Mouse (Mus musculus) kidney, postnatal 0 days (tissue): ENCODE measurements around the gene Vmn1r218. TPM values are rescaled to one million over a fixed set of nuclear protein-coding genes. Genes with fewer than 3 reads are reported as not detected.
"Not testable (repeated sequence)": the region's sequence is repeated elsewhere in the genome, so short reads cannot be mapped to it uniquely, and the experiment has no call there.

Experiments used
- ATAC-seq: fragments of 200-750 bp; cut with Nextera tagmentation; replicated peaks from 2 replicates; pipeline ENCODE4 v1.8.0; 2017; ENCODE audit warnings: low read depth, moderate number of reproducible peaks, moderate TSS enrichment, moderate library complexity; ENCODE audit not compliant: low FRiP score
- DNase-seq: peaks from one replicate; pipeline ENCODE4 v3.0.0-alpha.2; 2016; ENCODE audit warnings: low spot score
- H3K27ac ChIP-seq: fragments of 300-500 bp; sonication (generic); 2 replicates; pipeline ENCODE4 v1.5.1; 2014; ENCODE audit warnings: mild to moderate bottlenecking
- H3K27me3 ChIP-seq: fragments of 300-500 bp; sonication (generic); 2 replicates; pipeline ENCODE4 v1.6.1; 2014; ENCODE audit warnings: low read length, mixed read lengths; ENCODE audit not compliant: insufficient read depth
- H3K36me3 ChIP-seq: fragments of 300-500 bp; sonication (generic); 2 replicates; pipeline ENCODE4 v1.6.1; 2014; ENCODE audit warnings: low read length, mixed read lengths; ENCODE audit not compliant: insufficient read depth
- H3K4me1 ChIP-seq: fragments of 300-500 bp; sonication (generic); replicated peaks from 2 replicates; pipeline ENCODE4 v1.6.1; 2014; ENCODE audit warnings: antibody characterized with exemption, low read length, mixed read lengths; ENCODE audit not compliant: insufficient read depth
- H3K4me2 ChIP-seq: fragments of 300-500 bp; sonication (generic); 2 replicates; pipeline ENCODE4 v1.6.1; 2014; ENCODE audit warnings: mild to moderate bottlenecking, low read length, moderate library complexity, mixed read lengths
- H3K4me3 ChIP-seq: fragments of 300-500 bp; sonication (generic); replicated peaks from 2 replicates; pipeline ENCODE4 v1.5.1; 2014; ENCODE audit warnings: low read depth, low read length
- H3K9ac ChIP-seq: fragments of 300-500 bp; sonication (generic); 2 replicates; pipeline ENCODE4 v1.6.1; 2014; ENCODE audit warnings: low read depth, low read length
- H3K9me3 ChIP-seq: fragments of 300-500 bp; sonication (generic); replicated peaks from 2 replicates; pipeline ENCODE4 v1.6.1; 2016; ENCODE audit warnings: low read length, inconsistent platforms, mixed read lengths
- CTCF ChIP-seq: IDR thresholded peaks from 2 replicates; pipeline ENCODE4 v1.5.1; 2016; ENCODE audit warnings: antibody characterized with exemption, low read depth, mild to moderate bottlenecking, moderate library complexity
- WGBS: fragments of 180-500 bp; shearing (Covaris S2); extraction: QIAGEN DNeasy Blood & Tissue Kit; methylation state at CpG from one replicate; pipeline ENCODE4 v1.1.7; 2014; 5-methylcytosine and 5-hydroxymethylcytosine counted together
- polyA plus RNA-seq: library from polyadenylated mRNA; unstranded; fragments of >200 nt; fragmentation: Nextera tagmentation; extraction: Ambion mirVana; gene quantifications from 2 replicates; pipeline ENCODE4 v1.2.1, GENCODE M21; 2015

Gene Vmn1r218
- polyA plus RNA-seq, 1 experiment from 2014 or later: not detected

- Histone ChIP-seq H3K27ac (no peak within 1 kb of the TSS), H3K36me3 (no peaks in the 10 kb centered on the region), H3K4me3 (no peak within 1 kb of the TSS), H3K9ac (no peak within 1 kb of the TSS), H3K27me3 (no peaks in the 10 kb centered on the region), H3K4me1 (no peaks in the 10 kb centered on the region), H3K4me2 (no peak within 1 kb of the TSS), H3K9me3 (no peaks in the 10 kb centered on the region)
- no peak for ATAC-seq
- DNase-seq: no peak
- no peak for TF ChIP-seq CTCF
- 72% methylated on average over 4 of the region's 4 CpGs for WGBS
Measured at GRCm38 (mm10) chr13:23159012-23159411, 26.1 kb downstream of the Vmn1r218 start, which contains the start of gene Vmn1r219. Gene Vmn1r219, plus strand, starts transcription at chr13:23159312.

- H3K27ac ChIP-seq, H3K4me1 ChIP-seq, H3K4me2 ChIP-seq, H3K27me3 ChIP-seq, DNase-seq, H3K9ac ChIP-seq, ATAC-seq, H3K36me3 ChIP-seq, H3K9me3 ChIP-seq, H3K4me3 ChIP-seq: not testable (repeated sequence)
- WGBS: 86% methylated on average over 4 of the region's 4 CpGs
Measured at GRCm38 (mm10) chr13:23166471-23166870, 33.5 kb downstream of the Vmn1r218 start.

GRCm38 (mm10) chr13:23187875-23188274, 54.9 kb downstream of the Vmn1r218 start, which contains the start of gene Vmn1r220:
Gene Vmn1r220, minus strand, starts transcription at chr13:23187975.
- Histone ChIP-seq H3K9me3 (no peaks in the 10 kb centered on the region), H3K36me3 (no peaks in the 10 kb centered on the region), H3K9ac (no peak within 1 kb of the TSS), H3K4me1 (no peaks in the 10 kb centered on the region), H3K4me3 (no peak within 1 kb of the TSS), H3K4me2 (no peak within 1 kb of the TSS), H3K27ac (no peak within 1 kb of the TSS), H3K27me3 (no peaks in the 10 kb centered on the region)
- no peak for DNase-seq
- no peak for TF ChIP-seq CTCF
- 87% methylated on average over 2 of the region's 2 CpGs for WGBS
- no peak for ATAC-seq

Other genes starting within 250 kb of the Vmn1r218 start
- gene Vmn1r212, start 248.9 kb upstream of the Vmn1r218 start, polyA plus RNA-seq: not detected in 2 replicates
- not detected in 2 replicates for gene Vmn1r213, start 125.5 kb upstream of the Vmn1r218 start, polyA plus RNA-seq
- not detected in 2 replicates for gene Vmn1r214, start 102.7 kb upstream of the Vmn1r218 start, polyA plus RNA-seq
- gene Vmn1r215, start 65.1 kb upstream of the Vmn1r218 start, polyA plus RNA-seq: not detected in 2 replicates
- not detected in 2 replicates for gene Vmn1r217, start 14.9 kb upstream of the Vmn1r218 start, polyA plus RNA-seq
- not detected in 2 replicates for gene Vmn1r219, start 26.2 kb downstream of the Vmn1r218 start, polyA plus RNA-seq
- gene Vmn1r220, start 54.8 kb downstream of the Vmn1r218 start, polyA plus RNA-seq: not detected in 2 replicates
- gene Vmn1r221, start 81.0 kb downstream of the Vmn1r218 start, polyA plus RNA-seq: not detected in 2 replicates
- gene Vmn1r222, start 102.8 kb downstream of the Vmn1r218 start, polyA plus RNA-seq: not detected in 2 replicates
- not detected in 2 replicates for gene Vmn1r223, start 114.0 kb downstream of the Vmn1r218 start, polyA plus RNA-seq
- gene Zfp322a, start 236.1 kb downstream of the Vmn1r218 start, polyA plus RNA-seq: 34.0 and 37.8 TPM in 2 replicates